Mouse (Mus musculus) G1E (cell line): Measurements from ENCODE around the gene Apoa4. TPM values are rescaled to one million over a fixed set of nuclear protein-coding genes. Genes with fewer than 3 reads are reported as not detected.

Experiments used
- ATAC-seq: 2 replicates; pipeline ENCODE4 v1.8.0; 2016; ENCODE audit warnings: mild to moderate bottlenecking; ENCODE audit not compliant: insufficient number of reproducible peaks, poor library complexity, low FRiP score, severe bottlenecking; ENCODE audit errors: extremely low read depth
- DNase-seq: peaks from one replicate; pipeline ENCODE4 v3.0.0; 2012; ENCODE audit warnings: low spot score
- H3K27me3 ChIP-seq: 2 replicates; pipeline ENCODE4 v1.6.1; 2012; ENCODE audit warnings: mild to moderate bottlenecking, low read length, inconsistent platforms; ENCODE audit not compliant: insufficient read depth
- H3K36me3 ChIP-seq: replicated peaks from 2 replicates; pipeline ENCODE3; 2012; ENCODE audit warnings: mild to moderate bottlenecking, inconsistent platforms
- H3K4me1 ChIP-seq: 2 replicates; pipeline ENCODE4 v1.6.1; 2012; ENCODE audit warnings: low read depth, low read length, inconsistent platforms, mixed read lengths; ENCODE audit not compliant: insufficient read depth
- H3K4me3 ChIP-seq: 2 replicates; pipeline ENCODE4 v1.5.1; 2012; ENCODE audit warnings: low read depth, mild to moderate bottlenecking, inconsistent platforms, low read length, moderate library complexity, mixed read lengths
- H3K9me3 ChIP-seq: replicated peaks from 2 replicates; pipeline ENCODE4 v1.6.1; 2012; ENCODE audit warnings: inconsistent platforms
- CTCF ChIP-seq: IDR thresholded peaks from 2 replicates; pipeline ENCODE4 v1.5.1; 2012; ENCODE audit warnings: low read depth, low read length, inconsistent platforms, mixed read lengths
- GATA1 ChIP-seq: IDR thresholded peaks from 2 replicates; pipeline ENCODE4 v1.6.1; 2012; ENCODE audit warnings: borderline replicate concordance, low read length, inconsistent platforms, mixed read lengths
- GATA2 ChIP-seq: IDR thresholded peaks from 2 replicates; pipeline ENCODE4 v1.6.1; 2012; ENCODE audit warnings: low read depth, low read length, inconsistent platforms, borderline replicate concordance
- POLR2AphosphoS5 ChIP-seq: IDR thresholded peaks from 2 replicates; pipeline ENCODE4 v1.6.1; 2012; ENCODE audit warnings: low read depth, low read length, inconsistent platforms; ENCODE audit not compliant: insufficient replicate concordance
- TAL1 ChIP-seq: conservative IDR thresholded peaks from 2 replicates; pipeline ENCODE4 v1.6.1; 2012; ENCODE audit warnings: low read depth, low read length, inconsistent platforms, mixed read lengths
- polyA plus RNA-seq: library from polyadenylated mRNA; stranded (reverse); fragments of >175 nt; gene quantifications from 2 replicates; pipeline ENCODE4 v1.2.3, GENCODE M21; 2012
- total RNA-seq, 2 experiments: library from RNA; stranded (forward) in 1 of 2; stranded (reverse) in 1 of 2; fragments of 200-1000 nt in 1 of 2; fragments of >200 nt in 1 of 2; fragmentation: Nextera tagmentation in 1 of 2; gene quantifications; 2 replicates each; pipeline ENCODE4 v1.2.3; 2014 to 2017

Gene Apoa4
- total and polyA plus RNA-seq, 3 experiments = not detected

DNA sequence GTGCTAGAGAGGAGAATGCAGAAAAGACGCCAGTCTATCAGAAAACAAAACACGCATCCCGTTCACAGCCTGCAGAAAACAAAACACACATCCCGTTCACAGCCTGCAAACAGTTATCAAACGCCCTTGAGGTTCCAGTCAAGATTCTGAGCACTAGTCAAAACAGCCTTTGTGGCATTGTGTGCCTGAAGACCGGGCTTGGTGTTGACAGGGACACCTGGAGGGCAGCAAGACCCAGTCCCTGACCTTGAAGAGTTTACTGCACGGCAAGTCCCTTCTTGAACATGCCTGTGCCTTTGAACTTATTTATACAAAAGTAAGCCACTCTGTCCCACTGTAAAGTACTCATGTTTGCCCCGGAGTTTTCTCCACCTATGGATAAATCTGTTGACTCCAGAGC is 3.1 kb downstream of the Apoa4 start:
- DNase-seq = no peak
- no peaks in the 10 kb centered on the region for H3K36me3 ChIP-seq
- ATAC-seq = no peak
- H3K9me3 ChIP-seq = no peaks in the 10 kb centered on the region
- no peak for TF ChIP-seq POLR2AphosphoS5
- TF ChIP-seq CTCF = no peak
- no peak for TF ChIP-seq TAL1
- no peak for TF ChIP-seq GATA2
- no peak for TF ChIP-seq GATA1
- H3K4me1 ChIP-seq = peaks cover 39% of the 10 kb centered on the region
- peaks cover 60% of the 10 kb centered on the region for H3K27me3 ChIP-seq
- H3K4me3 ChIP-seq = no peak overlapping the region

DNA sequence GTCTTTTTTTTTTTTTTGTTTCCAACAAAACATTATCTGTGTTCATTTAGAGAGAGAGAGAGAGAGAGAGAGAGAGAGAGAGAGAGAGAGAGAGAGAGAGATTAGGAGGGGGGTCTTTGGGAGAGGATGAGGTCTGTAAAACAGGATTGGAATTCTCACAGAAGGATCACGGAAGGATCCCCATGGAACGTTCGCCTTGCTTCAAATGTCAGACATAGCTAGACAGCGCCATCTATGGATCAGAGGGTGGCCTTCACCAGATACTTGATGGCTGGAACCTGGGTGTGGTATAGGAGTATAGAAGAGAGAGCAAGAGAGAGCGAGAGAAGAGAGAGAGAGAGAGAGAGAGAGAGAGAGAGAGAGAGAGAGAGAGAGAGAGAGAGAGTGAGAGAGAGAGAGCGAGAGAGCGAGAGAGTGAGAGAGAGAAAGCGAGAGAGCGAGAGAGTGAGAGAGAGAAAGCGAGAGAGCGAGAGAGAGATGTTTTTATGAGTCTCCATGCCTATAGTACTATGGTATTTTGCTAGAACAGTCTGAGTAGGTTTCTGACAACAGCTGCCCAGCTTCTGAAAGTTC is 6.3 kb downstream of the Apoa4 start:
- Histone ChIP-seq H3K36me3 (no peaks in the 10 kb centered on the region), H3K27me3 (peaks cover 43% of the 10 kb centered on the region), H3K4me1 (peaks cover 26% of the 10 kb centered on the region), H3K9me3 (no peaks in the 10 kb centered on the region), H3K4me3 (no peak overlapping the region)
- ATAC-seq = no peak
- peak; percentile 63 for DNase-seq
- TF ChIP-seq TAL1 (no peak), CTCF (peak; percentile 39; the same call in 1 of the 2 replicates)

DNA sequence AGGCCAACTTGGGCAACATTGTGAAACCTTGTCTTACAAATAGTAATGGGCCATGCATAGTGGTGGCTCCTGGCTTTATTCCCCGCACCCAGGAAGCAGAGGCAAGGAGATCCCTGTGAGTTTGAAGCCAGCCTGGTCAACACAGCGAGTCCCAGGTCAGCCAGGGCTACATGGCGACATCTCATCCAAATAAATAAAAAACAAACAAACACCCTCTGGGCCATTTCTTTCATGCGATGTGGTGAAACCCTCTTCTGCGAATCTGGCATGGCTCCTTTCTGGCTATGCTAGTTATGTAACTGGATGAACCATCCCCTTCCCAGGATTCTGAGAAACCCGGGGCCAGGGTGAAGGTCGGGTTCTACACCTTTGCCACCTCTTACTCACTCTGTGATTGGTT is 15.7 kb downstream of the Apoa4 start:
- Histone ChIP-seq H3K4me3 (no peak overlapping the region), H3K4me1 (peaks cover 3% of the 10 kb centered on the region; the same call in 1 of the 2 replicates), H3K9me3 (no peaks in the 10 kb centered on the region), H3K36me3 (no peaks in the 10 kb centered on the region), H3K27me3 (peaks cover 64% of the 10 kb centered on the region)
- DNase-seq (no peak), ATAC-seq (no peak)
- no peak for TF ChIP-seq GATA2
- TF ChIP-seq POLR2AphosphoS5 = no peak

DNA sequence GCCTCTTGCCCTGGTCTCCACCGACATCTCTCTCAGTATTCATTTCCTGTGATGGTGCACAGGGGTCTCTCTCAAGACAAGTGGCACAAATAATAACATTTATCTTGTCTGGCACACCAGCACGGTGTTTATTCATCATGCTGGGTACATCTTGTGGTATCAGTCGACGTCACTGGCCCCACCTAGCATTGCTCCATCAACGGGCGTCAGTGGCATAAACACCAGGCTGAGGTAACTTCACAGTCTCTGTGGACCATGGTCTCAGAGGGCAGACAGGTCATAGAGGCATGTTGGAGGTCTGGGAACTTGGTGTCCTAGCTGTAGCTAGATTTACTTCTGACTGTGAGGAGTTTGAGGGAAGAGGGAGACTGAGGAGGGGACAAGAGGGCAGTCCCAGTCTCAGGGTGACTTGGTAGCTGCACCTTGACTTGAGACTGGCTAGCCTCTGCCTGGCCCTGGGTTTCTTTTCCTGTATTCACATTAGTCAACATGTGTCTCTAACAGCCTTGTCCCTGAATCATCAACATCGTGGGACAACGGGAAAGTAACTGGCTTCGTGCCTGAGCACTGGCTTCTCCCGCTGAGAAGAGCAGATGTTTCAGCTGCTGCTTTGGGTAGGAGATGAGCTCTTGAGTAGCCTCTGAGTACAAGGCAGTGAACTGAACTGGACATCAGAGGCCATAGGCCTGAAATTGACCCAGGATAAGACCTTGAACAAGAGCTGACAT is 16.3 kb downstream of the Apoa4 start:
- H3K27me3 ChIP-seq = peaks cover 64% of the 10 kb centered on the region
- H3K4me1 ChIP-seq = peaks cover 3% of the 10 kb centered on the region; the same call in 1 of the 2 replicates
- no peak for ATAC-seq
- no peaks in the 10 kb centered on the region for H3K36me3 ChIP-seq
- no peak overlapping the region for H3K4me3 ChIP-seq
- no peak for TF ChIP-seq POLR2AphosphoS5
- no peak for TF ChIP-seq GATA1
- TF ChIP-seq GATA2 = no peak
- TF ChIP-seq TAL1 = no peak
- TF ChIP-seq CTCF = no peak
- no peaks in the 10 kb centered on the region for H3K9me3 ChIP-seq
- DNase-seq = no peak

DNA sequence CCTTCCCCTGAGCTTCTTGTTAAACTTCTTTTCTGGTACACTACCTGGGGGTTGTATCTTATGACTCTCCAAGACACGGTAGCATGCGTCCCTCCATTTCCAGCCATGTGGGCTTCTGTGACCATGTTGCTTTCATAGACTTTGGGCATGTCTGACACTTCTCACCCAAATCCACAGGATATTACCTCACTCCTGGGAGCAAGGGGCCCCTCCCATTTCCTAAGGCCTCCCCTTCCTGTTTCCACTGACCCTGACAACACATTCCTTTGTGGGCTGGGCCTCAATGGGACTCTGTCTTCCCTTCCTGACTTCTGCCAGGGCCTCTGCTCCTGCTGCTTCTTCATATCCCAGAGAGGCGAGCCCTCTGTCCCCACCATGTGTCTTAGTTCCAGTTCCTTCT is 17.1 kb downstream of the Apoa4 start:
- Histone ChIP-seq H3K27me3 (peaks cover 66% of the 10 kb centered on the region), H3K4me1 (peaks cover 3% of the 10 kb centered on the region; the same call in 1 of the 2 replicates), H3K36me3 (no peaks in the 10 kb centered on the region), H3K9me3 (no peaks in the 10 kb centered on the region), H3K4me3 (no peak overlapping the region)
- ATAC-seq = no peak
- TF ChIP-seq GATA1 = no peak
- TF ChIP-seq CTCF = no peak
- no peak for TF ChIP-seq POLR2AphosphoS5
- no peak for TF ChIP-seq TAL1
- TF ChIP-seq GATA2 = no peak
- DNase-seq = no peak

DNA sequence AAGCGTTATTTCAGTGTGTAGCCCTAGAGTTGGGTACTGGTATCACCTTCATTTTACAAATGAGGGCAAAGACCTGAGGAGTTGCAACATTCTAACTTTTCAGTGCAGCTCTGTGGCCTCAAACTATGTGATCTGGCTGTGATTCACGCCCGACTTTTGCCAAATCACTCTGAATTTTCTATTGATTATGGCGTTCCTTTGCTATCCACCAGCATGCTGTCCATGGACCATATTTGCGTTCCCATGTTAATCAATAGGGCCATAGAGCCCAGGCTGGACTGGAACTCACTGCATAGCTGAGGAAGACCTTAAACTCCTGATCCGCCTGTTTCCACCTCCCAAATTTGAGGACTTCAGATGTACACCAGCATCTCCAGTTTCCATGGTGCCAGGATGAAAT is 18.6 kb downstream of the Apoa4 start:
- DNase-seq (no peak), ATAC-seq (no peak)
- H3K4me1 ChIP-seq = peaks cover 3% of the 10 kb centered on the region; the same call in 1 of the 2 replicates
- H3K27me3 ChIP-seq = peaks cover 60% of the 10 kb centered on the region
- H3K4me3 ChIP-seq = no peak overlapping the region
- no peaks in the 10 kb centered on the region for H3K9me3 ChIP-seq
- no peak for TF ChIP-seq GATA1
- TF ChIP-seq GATA2 = no peak
- no peak for TF ChIP-seq TAL1
- no peak for TF ChIP-seq POLR2AphosphoS5
- TF ChIP-seq CTCF = no peak
- H3K36me3 ChIP-seq = no peaks in the 10 kb centered on the region
